Mouse (Mus musculus) midbrain, embryonic 12.5 days (tissue): ENCODE data around the gene Rabl6. TPM values are rescaled to one million over a fixed set of nuclear protein-coding genes. Genes with fewer than 3 reads are reported as not detected.
"Not testable (repeated sequence)": the region's sequence is repeated elsewhere in the genome, so short reads cannot be mapped to it uniquely, and the experiment has no call there.

Source experiments
- ATAC-seq: fragments of 200-750 bp; cut with Nextera tagmentation; 2 replicates; pipeline ENCODE4 v1.8.0; 2017; ENCODE audit warnings: low read depth, moderate TSS enrichment, moderate library complexity; ENCODE audit not compliant: low FRiP score
- H3K27ac ChIP-seq: fragments of 300-500 bp; sonication (generic); replicated peaks from 2 replicates; pipeline ENCODE4 v1.5.1; 2016; ENCODE audit warnings: mild to moderate bottlenecking
- H3K27me3 ChIP-seq: fragments of 300-500 bp; sonication (generic); 2 replicates; pipeline ENCODE4 v1.6.1; 2016; ENCODE audit warnings: mild to moderate bottlenecking
- H3K36me3 ChIP-seq: fragments of 300-500 bp; sonication (generic); 2 replicates; pipeline ENCODE4 v1.6.1; 2016
- H3K4me1 ChIP-seq: fragments of 300-500 bp; sonication (generic); 2 replicates; pipeline ENCODE4 v1.6.1; 2016
- H3K4me2 ChIP-seq: fragments of 300-500 bp; sonication (generic); replicated peaks from 2 replicates; pipeline ENCODE4 v1.6.1; 2016; ENCODE audit warnings: mild to moderate bottlenecking, moderate library complexity
- H3K4me3 ChIP-seq: fragments of 300-500 bp; sonication (generic); 2 replicates; pipeline ENCODE4 v1.5.1; 2016; ENCODE audit warnings: mild to moderate bottlenecking
- H3K9ac ChIP-seq: fragments of 300-500 bp; sonication (generic); replicated peaks from 2 replicates; pipeline ENCODE4 v1.6.1; 2016; ENCODE audit warnings: mild to moderate bottlenecking, moderate library complexity
- H3K9me3 ChIP-seq: fragments of 300-500 bp; sonication (generic); 2 replicates; pipeline ENCODE4 v1.6.1; 2016; ENCODE audit warnings: mild to moderate bottlenecking
- WGBS: fragments of 180-500 bp; shearing (Covaris S2); methylation state at CpG from one replicate; pipeline ENCODE4 v1.1.7; 2016; 5-methylcytosine and 5-hydroxymethylcytosine counted together
- polyA plus RNA-seq: library from polyadenylated mRNA; unstranded; fragments of >200 nt; fragmentation: Nextera tagmentation; extraction: Ambion mirVana; gene quantifications from 2 replicates; pipeline ENCODE4 v1.2.1, GENCODE M21; 2016

The Rabl6 gene
- polyA plus RNA-seq, 1 experiment from 2014 or later, result 71.0 TPM

DNA sequence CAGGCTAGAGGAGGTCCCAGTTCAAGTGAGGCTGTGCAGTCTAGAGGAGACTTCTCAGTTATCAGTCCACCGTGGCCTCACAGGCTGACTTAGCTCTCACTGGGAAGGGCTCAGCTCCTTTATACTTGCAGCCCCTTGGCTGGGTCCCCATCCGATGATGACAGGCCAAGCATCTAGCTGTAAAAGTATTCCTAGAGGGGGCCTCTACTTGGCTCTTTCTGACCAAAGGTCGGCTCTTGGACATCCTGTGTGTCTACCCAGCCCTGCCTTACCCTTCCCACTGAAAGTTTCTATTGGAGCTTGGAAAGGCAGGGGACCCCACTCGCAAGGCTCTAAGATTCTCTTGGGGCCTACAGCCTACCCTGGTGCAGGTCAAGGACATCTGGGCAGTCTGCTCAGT lies 37.1 kb downstream of the Rabl6 start:
- no peak overlapping the region for H3K27ac ChIP-seq
- ATAC-seq, result no peak
- H3K9ac ChIP-seq, result no peak overlapping the region
- peaks cover 26% of the 10 kb centered on the region for H3K4me1 ChIP-seq
- H3K9me3 ChIP-seq, result no peaks in the 10 kb centered on the region
- H3K4me2 ChIP-seq, result no peak overlapping the region
- peaks cover 53% of the 10 kb centered on the region for H3K36me3 ChIP-seq
- peaks cover 7% of the 10 kb centered on the region for H3K27me3 ChIP-seq
- WGBS, result 99% methylated on average over 4 of the region's 4 CpGs
- H3K4me3 ChIP-seq, result no peak overlapping the region

DNA sequence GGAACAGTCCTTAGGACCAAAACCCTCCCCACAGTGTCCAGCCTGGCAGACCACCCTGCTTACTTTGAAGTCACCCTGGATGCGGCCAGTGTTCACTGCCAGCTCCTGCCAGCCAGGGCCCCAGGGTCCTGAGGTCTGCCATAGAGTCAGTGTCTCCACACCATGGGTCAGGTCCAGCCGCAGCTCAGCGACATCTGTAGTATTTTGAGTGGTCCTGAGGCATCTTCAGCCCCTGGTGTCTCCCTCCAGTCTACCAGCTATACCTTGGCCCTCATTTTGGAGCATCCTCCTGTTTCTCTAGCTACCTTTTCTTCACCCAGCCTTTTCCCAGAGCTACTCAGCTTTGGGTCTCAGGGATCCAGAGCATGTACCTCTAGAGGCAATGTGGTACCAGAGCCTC lies 39.0 kb downstream of the Rabl6 start:
- 92% methylated on average over 3 of the region's 3 CpGs for WGBS
- Histone ChIP-seq H3K4me3 (no peak overlapping the region), H3K4me1 (peaks cover 15% of the 10 kb centered on the region), H3K27me3 (no peaks in the 10 kb centered on the region), H3K9ac (no peak overlapping the region), H3K27ac (no peak overlapping the region), H3K4me2 (no peak overlapping the region), H3K36me3 (peaks cover 69% of the 10 kb centered on the region), H3K9me3 (no peaks in the 10 kb centered on the region)
- ATAC-seq, result no peak

DNA sequence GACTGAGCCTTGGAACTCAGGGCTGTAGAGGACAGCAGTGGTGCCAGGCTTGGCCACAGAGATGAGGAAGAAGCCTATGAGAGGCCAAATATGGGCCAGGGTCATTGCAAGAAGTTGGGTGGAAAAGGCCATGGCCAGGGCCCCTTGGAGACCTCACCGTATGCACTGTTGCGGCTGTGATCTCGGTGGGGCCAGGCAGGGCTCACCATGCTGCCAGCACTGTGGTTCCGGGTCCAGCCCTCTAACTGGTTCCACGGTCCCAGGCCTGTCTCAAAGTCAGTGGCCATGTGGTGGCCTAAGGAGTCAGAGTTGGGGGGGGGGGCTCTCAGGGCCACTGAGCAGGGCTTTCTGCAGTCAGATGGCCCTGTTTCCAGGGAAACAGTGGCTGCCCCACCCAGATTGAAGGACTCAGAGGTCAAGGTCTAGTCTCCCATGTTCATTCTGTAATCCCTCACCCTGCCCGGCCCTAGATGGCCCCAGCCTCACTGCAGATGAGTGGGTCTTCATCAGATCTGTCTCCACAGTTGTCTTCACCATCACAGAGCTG lies 39.8 kb downstream of the Rabl6 start:
- 81% methylated on average over 6 of the region's 6 CpGs for WGBS
- Histone ChIP-seq H3K4me2 (no peak overlapping the region), H3K36me3 (peaks cover 77% of the 10 kb centered on the region), H3K4me1 (peaks cover 8% of the 10 kb centered on the region), H3K27me3 (no peaks in the 10 kb centered on the region), H3K27ac (no peak overlapping the region), H3K9ac (no peak overlapping the region), H3K9me3 (no peaks in the 10 kb centered on the region), H3K4me3 (no peak overlapping the region)
- no peak for ATAC-seq

DNA sequence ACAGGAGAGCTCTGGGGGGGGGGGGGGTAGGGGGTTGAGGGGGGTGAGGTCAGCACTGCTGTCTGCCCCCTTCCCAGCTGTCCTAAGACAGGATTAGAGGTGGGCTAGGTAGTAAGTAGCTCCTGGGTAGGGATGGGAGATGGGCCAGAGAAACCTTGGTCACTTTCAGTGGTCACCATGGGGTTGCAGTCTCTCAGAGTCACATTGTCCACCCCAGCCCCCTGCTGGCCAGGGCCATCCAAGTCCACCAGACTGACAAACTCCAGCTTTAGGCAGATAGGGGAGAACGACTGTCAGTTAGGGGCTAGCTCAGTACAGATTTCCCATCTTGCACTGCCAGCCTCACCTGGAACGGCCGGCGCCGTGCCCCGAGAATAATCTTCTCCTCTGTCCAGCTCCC lies 41.8 kb downstream of the Rabl6 start:
- Histone ChIP-seq H3K27me3 (no peaks in the 10 kb centered on the region), H3K4me1 (no peaks in the 10 kb centered on the region), H3K27ac (no peak overlapping the region; the same call in 1 of the 2 replicates), H3K4me3 (no peak overlapping the region), H3K9ac (no peak overlapping the region), H3K4me2 (no peak overlapping the region), H3K9me3 (no peaks in the 10 kb centered on the region), H3K36me3 (peaks cover 83% of the 10 kb centered on the region)
- ATAC-seq, result no peak
- WGBS, result 92% methylated on average over 6 of the region's 6 CpGs

DNA sequence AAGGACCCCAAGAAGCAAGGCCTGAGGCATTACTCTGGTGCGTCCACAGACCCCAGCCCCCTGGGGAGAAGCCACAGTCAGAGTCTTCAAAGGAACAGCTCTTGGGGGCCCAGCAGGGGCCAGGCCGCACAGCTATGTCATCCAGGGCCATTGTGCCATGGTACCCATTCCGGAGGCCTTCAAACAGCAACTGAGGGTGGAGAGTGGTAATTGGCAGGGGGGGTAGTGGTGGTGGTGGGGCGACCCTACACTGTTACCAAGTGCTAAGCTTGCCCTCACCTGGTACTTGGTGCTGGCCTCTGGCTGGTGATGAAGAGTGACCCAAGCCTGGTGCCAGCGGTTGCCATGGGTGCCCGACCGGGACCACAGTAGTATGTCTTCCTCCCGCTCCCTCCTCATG lies 42.6 kb downstream of the Rabl6 start:
- WGBS, result 86% methylated on average over 8 of the region's 8 CpGs
- H3K4me1 ChIP-seq, result no peaks in the 10 kb centered on the region
- no peak overlapping the region for H3K4me3 ChIP-seq
- H3K27ac ChIP-seq, result no peak overlapping the region
- ATAC-seq, result no peak
- H3K27me3 ChIP-seq, result no peaks in the 10 kb centered on the region
- no peaks in the 10 kb centered on the region for H3K9me3 ChIP-seq
- no peak overlapping the region for H3K9ac ChIP-seq
- H3K36me3 ChIP-seq, result peaks cover 85% of the 10 kb centered on the region
- no peak overlapping the region for H3K4me2 ChIP-seq

DNA sequence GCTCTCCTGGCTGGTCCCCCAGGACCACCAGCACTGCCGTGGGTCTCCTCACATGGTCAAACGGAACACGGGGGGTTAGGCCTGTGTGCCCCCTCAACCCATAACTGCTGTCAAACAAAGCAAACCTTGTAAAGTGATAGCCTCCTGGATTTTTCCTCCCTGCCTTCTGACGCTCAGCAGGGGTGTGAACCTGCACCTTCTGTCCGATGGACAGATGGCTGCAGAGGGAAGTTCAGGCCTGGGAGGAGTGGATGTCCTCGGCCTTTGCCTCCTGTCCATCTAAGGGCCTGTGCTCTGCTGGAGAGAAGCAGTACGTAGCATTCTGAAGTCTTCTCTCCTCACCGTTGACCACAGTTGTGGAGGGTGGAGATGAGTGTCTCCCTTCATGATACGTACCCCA lies 46.4 kb downstream of the Rabl6 start:
- H3K9ac ChIP-seq, result 0 out of 2 replicates have a peak overlapping the region, but pooled peaks have one; percentile 11
- no peaks in the 10 kb centered on the region for H3K9me3 ChIP-seq
- ATAC-seq, result no peak
- H3K4me3 ChIP-seq, result no peak overlapping the region
- H3K4me2 ChIP-seq, result no peak overlapping the region
- peaks cover 17% of the 10 kb centered on the region for H3K4me1 ChIP-seq
- no peak overlapping the region for H3K27ac ChIP-seq
- H3K27me3 ChIP-seq, result no peaks in the 10 kb centered on the region
- H3K36me3 ChIP-seq, result peaks cover 60% of the 10 kb centered on the region
- 85% methylated on average over 9 of the region's 9 CpGs for WGBS

DNA sequence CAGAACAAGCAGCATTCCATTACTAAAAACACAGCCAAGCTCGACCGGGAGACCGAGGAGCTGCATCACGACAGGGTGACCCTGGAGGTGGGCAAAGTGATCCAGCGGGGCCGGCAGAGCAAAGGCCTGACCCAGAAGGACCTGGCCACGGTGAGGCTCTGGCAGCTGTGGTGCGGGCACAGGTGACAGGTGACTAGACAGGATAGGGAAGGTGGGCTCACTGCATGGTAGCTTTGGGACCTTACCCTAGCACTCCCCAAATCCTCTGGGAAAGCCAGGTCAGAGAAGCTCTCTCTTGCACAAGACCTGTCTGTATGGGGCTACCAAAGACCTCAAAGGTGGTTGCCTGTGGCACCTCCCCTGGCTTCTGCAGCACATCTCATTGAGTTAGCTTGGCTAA lies 47.8 kb downstream of the Rabl6 start:
- no peak overlapping the region for H3K9ac ChIP-seq
- no peak overlapping the region for H3K27ac ChIP-seq
- H3K4me2 ChIP-seq, result no peak overlapping the region
- H3K36me3 ChIP-seq, result peaks cover 53% of the 10 kb centered on the region
- peaks cover 21% of the 10 kb centered on the region for H3K4me1 ChIP-seq
- no peak for ATAC-seq
- WGBS, result 91% methylated on average over 8 of the region's 8 CpGs
- H3K4me3 ChIP-seq, result no peak overlapping the region
- H3K9me3 ChIP-seq, result no peaks in the 10 kb centered on the region
- H3K27me3 ChIP-seq, result no peaks in the 10 kb centered on the region

DNA sequence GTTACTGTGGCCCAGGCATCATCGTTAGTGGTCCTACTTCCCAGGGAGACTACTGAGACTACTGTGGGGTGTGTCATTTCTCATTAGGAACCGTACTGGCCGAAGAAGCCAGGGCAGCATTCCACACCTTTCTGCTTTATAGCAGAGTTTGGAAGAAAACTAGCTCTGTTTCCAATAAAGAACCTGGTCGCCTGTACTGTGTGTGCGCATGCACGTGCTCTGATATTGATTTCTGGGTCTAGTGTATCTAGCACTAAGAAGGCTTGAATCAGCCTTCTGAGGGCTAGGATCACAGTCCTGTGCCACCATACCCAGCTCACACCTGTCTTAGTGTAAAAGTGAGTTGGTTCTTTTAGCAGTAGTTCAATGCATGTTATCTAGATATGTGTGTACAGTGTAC lies 49.5 kb downstream of the Rabl6 start:
- WGBS, result 78% methylated on average over 6 of the region's 6 CpGs
- Histone ChIP-seq H3K9ac (peak overlapping the region; percentile 98), H3K27me3 (no peaks in the 10 kb centered on the region), H3K4me3 (peak overlapping the region; percentile 98), H3K9me3 (no peaks in the 10 kb centered on the region), H3K36me3 (peaks cover 36% of the 10 kb centered on the region), H3K27ac (no peak overlapping the region), H3K4me1 (peaks cover 21% of the 10 kb centered on the region), H3K4me2 (peak overlapping the region; percentile 93)
- no peak for ATAC-seq

DNA sequence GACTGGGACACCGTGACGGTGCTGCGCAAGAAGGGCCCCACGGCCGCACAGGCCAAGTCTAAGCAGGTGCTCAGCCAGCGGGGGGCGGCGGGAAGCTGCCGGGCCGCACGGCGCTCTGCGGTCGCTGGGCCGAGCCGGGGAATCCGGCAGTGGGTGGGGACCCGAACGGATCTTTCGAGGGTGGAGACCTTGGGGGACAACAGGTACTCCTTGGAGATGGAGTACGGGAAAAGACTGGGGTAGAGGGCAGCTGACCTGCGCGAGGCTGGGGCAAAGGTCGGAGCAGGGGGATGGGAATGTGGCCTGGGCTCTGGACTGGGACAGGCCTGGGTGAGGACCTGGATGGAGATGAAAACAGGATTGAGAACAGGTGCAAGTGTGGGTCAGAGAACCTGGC lies 50.4 kb downstream of the Rabl6 start:
- H3K9ac ChIP-seq, result peak overlapping the region; percentile 98
- under 1% methylated on average over 24 of the region's 24 CpGs for WGBS
- peaks cover 28% of the 10 kb centered on the region for H3K36me3 ChIP-seq
- ATAC-seq, result no peak; the same call in 1 of the 2 replicates
- H3K27me3 ChIP-seq, result no peaks in the 10 kb centered on the region
- H3K9me3 ChIP-seq, result no peaks in the 10 kb centered on the region
- H3K4me2 ChIP-seq, result peak overlapping the region; percentile 93
- H3K27ac ChIP-seq, result peak overlapping the region; percentile 81
- peaks cover 21% of the 10 kb centered on the region for H3K4me1 ChIP-seq
- H3K4me3 ChIP-seq, result peak overlapping the region; percentile 98

DNA sequence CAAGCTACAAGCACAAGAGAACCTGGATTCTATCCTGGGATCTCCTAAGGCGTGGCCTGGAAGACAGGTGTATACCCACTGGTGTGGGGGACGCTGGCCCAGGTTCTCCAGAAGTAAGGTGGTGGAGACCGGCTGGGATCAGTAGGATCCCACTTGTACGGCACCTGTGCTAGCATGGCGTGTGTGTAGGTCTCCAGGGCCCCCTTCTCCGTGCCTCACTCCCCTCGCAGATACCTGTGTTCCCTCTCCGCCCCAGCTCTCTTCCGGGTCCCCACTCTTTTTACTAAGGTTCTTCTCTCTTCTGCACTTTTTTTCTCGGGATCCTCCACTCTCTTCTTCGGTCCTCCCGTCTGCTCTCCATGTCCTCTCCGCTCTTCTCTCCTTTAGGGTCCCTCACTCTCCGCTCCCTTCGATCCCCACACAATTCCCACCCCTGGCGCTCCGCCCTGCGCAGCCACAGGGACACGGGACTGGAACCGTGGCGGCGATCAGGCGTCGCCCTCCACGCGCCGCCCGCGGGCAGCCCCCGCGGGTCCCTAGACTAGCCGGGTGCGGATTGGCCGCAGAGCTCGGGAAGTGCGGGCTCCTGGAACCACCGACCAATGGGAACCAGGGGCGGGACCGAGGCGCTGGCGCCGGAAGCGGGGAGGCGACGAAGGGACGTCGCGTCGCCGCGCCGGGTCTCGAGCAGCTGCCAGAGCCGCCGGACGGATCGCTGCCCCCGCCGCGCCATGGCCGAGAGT lies 50.9 kb downstream of the Rabl6 start, which contains the start of gene Edf1:
Edf1 (plus strand) TSS at position 627 of the 743 bp plus-strand sequence.
- ATAC-seq, result peak; percentile 99
- Histone ChIP-seq H3K36me3 (peaks cover 22% of the 10 kb centered on the region), H3K4me2 (peak within 1 kb of the TSS; percentile 93), H3K9ac (peak within 1 kb of the TSS; percentile 98), H3K27me3 (no peaks in the 10 kb centered on the region), H3K9me3 (no peaks in the 10 kb centered on the region), H3K27ac (peak within 1 kb of the TSS; percentile 81), H3K4me3 (peak within 1 kb of the TSS; percentile 98), H3K4me1 (peaks cover 21% of the 10 kb centered on the region)
- under 1% methylated on average over 61 of the region's 61 CpGs for WGBS

DNA sequence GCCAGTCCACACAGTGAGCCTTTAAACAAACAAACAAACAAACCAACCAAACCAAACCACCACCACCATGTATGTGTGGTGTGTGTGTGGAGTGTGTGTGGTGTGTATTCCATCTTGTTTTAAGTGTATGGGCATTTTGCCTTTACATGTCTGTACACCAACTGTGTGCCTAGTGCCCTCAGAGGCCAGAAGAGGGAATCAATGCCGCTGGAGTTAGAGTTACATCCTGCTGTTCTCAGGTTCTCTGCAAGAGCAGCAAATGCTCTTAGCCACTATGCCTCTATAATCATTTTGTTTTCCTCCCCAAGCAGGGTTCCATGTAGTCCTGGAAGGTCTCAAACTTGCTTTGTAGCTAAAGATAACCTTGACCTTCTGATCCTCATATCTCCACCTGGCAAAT lies 52.0 kb downstream of the Rabl6 start:
- H3K9ac ChIP-seq, result no peak overlapping the region
- H3K27ac ChIP-seq, result no peak overlapping the region
- no peak for ATAC-seq
- 58% methylated on average over 1 of the region's 1 CpGs for WGBS
- H3K4me3 ChIP-seq, result no peak overlapping the region
- no peaks in the 10 kb centered on the region for H3K27me3 ChIP-seq
- peaks cover 11% of the 10 kb centered on the region for H3K36me3 ChIP-seq
- no peaks in the 10 kb centered on the region for H3K9me3 ChIP-seq
- H3K4me1 ChIP-seq, result peaks cover 21% of the 10 kb centered on the region
- H3K4me2 ChIP-seq, result peak overlapping the region; percentile 93; the same call in 1 of the 2 replicates

DNA sequence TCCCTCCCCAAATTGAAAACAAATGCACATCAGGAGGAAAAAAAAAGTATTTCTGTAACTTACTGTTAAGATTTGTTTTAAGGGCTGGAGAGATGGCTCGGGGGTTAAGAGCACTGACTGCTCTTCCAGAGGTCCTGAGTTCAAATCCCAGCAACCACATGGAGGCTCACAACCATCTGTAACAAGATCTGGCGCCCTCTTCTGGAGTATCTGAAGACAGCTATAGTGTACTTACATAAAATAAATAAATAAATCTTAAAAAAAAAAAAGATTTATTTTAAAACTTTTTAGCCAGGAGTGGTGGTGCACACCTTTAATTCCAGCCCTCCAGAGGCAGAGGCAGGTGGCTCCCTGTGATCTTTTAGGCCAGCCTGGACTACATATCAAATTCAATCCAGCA lies 52.8 kb downstream of the Rabl6 start:
- H3K4me1 ChIP-seq, result peaks cover 21% of the 10 kb centered on the region
- not testable (repeated sequence) for H3K4me3 ChIP-seq, ATAC-seq, H3K9ac ChIP-seq, H3K4me2 ChIP-seq, H3K27ac ChIP-seq, H3K27me3 ChIP-seq, H3K36me3 ChIP-seq, H3K9me3 ChIP-seq
- WGBS, result 49% methylated on average over 2 of the region's 2 CpGs
